ENCODE assay signal across 8 mouse cellular contexts in genomic region chr11:60538371-60539281, GRCm38 (mm10). TPM values are rescaled to one million over a fixed set of nuclear protein-coding genes. Genes with fewer than 3 reads are reported as not detected.
DNase-seq lines count a peak whose midpoint lies in the region; ATAC-seq lines count a peak whose summit lies in the region.

No protein-coding gene starts in this region.

- no peaks in the 10 kb centered on the region for H3K9me3 ChIP-seq in forebrain, embryonic 16.5 days (ENCODE audit: control insufficient read depth, low read length)
- no peaks in the 10 kb centered on the region for H3K9me3 ChIP-seq in limb, embryonic 10.5 days (replicated peaks)

- peak overlapping the region; percentile 99 for H3K27ac ChIP-seq in forebrain, embryonic 16.5 days (ENCODE audit: low read length)
- peak overlapping the region; percentile 97 for H3K27ac ChIP-seq in limb, embryonic 10.5 days

- H3K4me3 ChIP-seq in forebrain, embryonic 16.5 days (replicated peaks; ENCODE audit: low read length), result peak overlapping the region; percentile 98
- peak overlapping the region; percentile 84 for H3K4me3 ChIP-seq in limb, embryonic 10.5 days

- H3K4me1 ChIP-seq in forebrain, embryonic 16.5 days (replicated peaks; ENCODE audit: control insufficient read depth, insufficient read depth, low read length), result peaks cover 43% of the 10 kb centered on the region
- peaks cover 28% of the 10 kb centered on the region for H3K4me1 ChIP-seq in limb, embryonic 10.5 days

- H3K9ac ChIP-seq in forebrain, embryonic 16.5 days (replicated peaks; ENCODE audit: low read depth, low read length), result peak overlapping the region; percentile 68

- 0 out of 2 replicates have a peak, but pooled peaks cover 2% of the 10 kb centered on the region for H3K36me3 ChIP-seq in forebrain, embryonic 16.5 days (ENCODE audit: control insufficient read depth, insufficient read depth)
- peaks cover 36% of the 10 kb centered on the region for H3K36me3 ChIP-seq in limb, embryonic 10.5 days

- no peaks in the 10 kb centered on the region for H3K27me3 ChIP-seq in forebrain, embryonic 16.5 days (replicated peaks; ENCODE audit: control insufficient read depth, insufficient read depth, low read length)
- no peaks in the 10 kb centered on the region for H3K27me3 ChIP-seq in limb, embryonic 10.5 days (ENCODE audit: low read depth, poor library complexity, severe bottlenecking)

- under 1% methylated on average over 93 of the region's 93 CpGs for WGBS in forebrain, embryonic 16.5 days
- under 1% methylated on average over 93 of the region's 93 CpGs for WGBS in limb, embryonic 10.5 days

- peak overlapping the region; percentile 91 for H3K4me2 ChIP-seq in forebrain, embryonic 16.5 days (ENCODE audit: low read length)

- DNase-seq in adrenal gland, adult (ENCODE audit: inconsistent age in 2 of 2, low spot score in 1 of 2), result peak; percentile 62 to 83
- no peak for DNase-seq in adrenal gland, postnatal 4 days (ENCODE audit: low spot score in 2 of 2)
- DNase-seq in cerebellum, adult 18-20 months, result peak; percentile 40 to 55
- peak; percentile 69 for DNase-seq in induced T-regulatory cell, adult 2 months (ENCODE audit: low read depth)
- peak; percentile 69 for DNase-seq in limb, embryonic 10.5 days (ENCODE audit: low spot score)
- DNase-seq in mesoderm, embryonic 11.5 days (ENCODE audit: low read depth, low spot score), result peak; percentile 58
- DNase-seq in spleen, adult 12 weeks (ENCODE audit: low spot score), result peak; percentile 60

- no peak for ATAC-seq in forebrain, embryonic 16.5 days

RNA-seq across cellular contexts. Expression of gene Alkbh5, which starts 2.4 kb away (rescaled TPM):
- 10 to 100 TPM; 85.6 to 86.2 TPM for total RNA-seq in adrenal gland, postnatal 4 days (2021)
- polyA plus RNA-seq in forebrain, embryonic 16.5 days (2015; fragmentation: Nextera tagmentation; extraction: Ambion mirVana), result 24.2 and 25.9 TPM in 2 replicates
- polyA plus RNA-seq in limb, embryonic 10.5 days (2016; fragmentation: Nextera tagmentation; extraction: Ambion mirVana), result 31.8 and 34.7 TPM in 2 replicates

Comparison
In these comparisons a context has a peak if more than half of its experiments do, and no peak if none do; other contexts are left out.
1. DNase-seq: peak in adrenal gland, adult (2 of 2), cerebellum, adult 18-20 months (2 of 2), induced T-regulatory cell, adult 2 months (single experiment), limb, embryonic 10.5 days (single experiment), mesoderm, embryonic 11.5 days (single experiment) and spleen, adult 12 weeks (single experiment); none in adrenal gland, postnatal 4 days (0 of 2).